In genomic region chr12:104897051-104897618, GRCm38 (mm10) we compare ENCODE assay signal across 11 mouse cellular contexts. TPM values are rescaled to one million over a fixed set of nuclear protein-coding genes. Genes with fewer than 3 reads are reported as not detected.
DNase-seq lines count a peak whose midpoint lies in the region; ATAC-seq lines count a peak whose summit lies in the region.
"Had no signal": no experiment of that assay in that cellular context is flagged by ENCODE, and none has a peak within 500 bp of the region (broad histone marks: within the 10 kb centered on the region; RNA-seq: fewer than 3 reads in every experiment).

No protein-coding gene starts in this region.

- no peak overlapping the region for H3K9ac ChIP-seq in hindbrain, embryonic 11.5 days (ENCODE audit: low read depth, low read length)

- no peaks in the 10 kb centered on the region for H3K27me3 ChIP-seq in hindbrain, embryonic 11.5 days (ENCODE audit: control insufficient read depth, insufficient read depth, low read length)
- H3K27me3 ChIP-seq in limb, embryonic 10.5 days (ENCODE audit: low read depth, poor library complexity, severe bottlenecking), result no peaks in the 10 kb centered on the region

- H3K36me3 ChIP-seq in hindbrain, embryonic 11.5 days (ENCODE audit: control insufficient read depth, insufficient read depth, low read length), result no peaks in the 10 kb centered on the region
- H3K36me3 ChIP-seq in limb, embryonic 10.5 days, result no peaks in the 10 kb centered on the region

- peaks cover 4% of the 10 kb centered on the region; the same call in 1 of the 2 replicates for H3K4me1 ChIP-seq in hindbrain, embryonic 11.5 days (replicated peaks; ENCODE audit: control insufficient read depth, insufficient read depth, low read length)
- peaks cover 55% of the 10 kb centered on the region for H3K4me1 ChIP-seq in limb, embryonic 10.5 days

- ATAC-seq in hindbrain, embryonic 11.5 days (ENCODE audit: low FRiP score), result peak; percentile 56; the same call in 1 of the 2 replicates
- no peak for ATAC-seq in cerebellum, adult (ENCODE audit: insufficient number of reproducible peaks, low FRiP score, low TSS enrichment)

- peak; percentile 43 for DNase-seq in embryo, embryonic 10 days (ENCODE audit: low spot score)
- DNase-seq in embryo, embryonic 9.5 days (ENCODE audit: extremely low spot score), result no peak
- peak; percentile 33 for DNase-seq in ES-CJ7 (ENCODE audit: low read depth, low spot score)
- peak; percentile 30 for DNase-seq in hindbrain, embryonic 11.5 days (ENCODE audit: low spot score)
- no peak for DNase-seq in limb, embryonic 10.5 days (ENCODE audit: low spot score)
- DNase-seq in left cerebral cortex, adult 8-10 months (ENCODE audit: low spot score in 2 of 2), result no peak
- no peak for DNase-seq in thymus, postnatal 25 days
- DNase-seq: adrenal gland, postnatal 25 days; gastrocnemius, postnatal 10 days had no signal

- H3K4me2 ChIP-seq in hindbrain, embryonic 11.5 days (replicated peaks; ENCODE audit: low read depth, low read length), result no peak overlapping the region
- H3K4me2 ChIP-seq: liver, embryonic 11.5 days had no signal

- H3K9me3 ChIP-seq in hindbrain, embryonic 11.5 days (ENCODE audit: control insufficient read depth, low read length), result no peaks in the 10 kb centered on the region
- H3K9me3 ChIP-seq in limb, embryonic 10.5 days (replicated peaks), result no peaks in the 10 kb centered on the region

- no peak overlapping the region for H3K4me3 ChIP-seq in hindbrain, embryonic 11.5 days (ENCODE audit: low read depth, low read length)
- H3K4me3 ChIP-seq in limb, embryonic 10.5 days, result no peak overlapping the region

- 59% methylated on average over 8 of the region's 8 CpGs for WGBS in hindbrain, embryonic 11.5 days
- WGBS in limb, embryonic 10.5 days, result 66% methylated on average over 8 of the region's 8 CpGs

- H3K27ac ChIP-seq in hindbrain, embryonic 11.5 days (ENCODE audit: low read depth, low read length), result peak overlapping the region; percentile 47; the same call in 1 of the 2 replicates
- peak overlapping the region; percentile 82 for H3K27ac ChIP-seq in limb, embryonic 10.5 days

RNA-seq across cellular contexts. Expression of gene Clmn, which starts 32.3 kb away (rescaled TPM):
- 2.8 and 4.3 TPM in 2 replicates for polyA plus RNA-seq in hindbrain, embryonic 11.5 days (2014; fragmentation: Nextera tagmentation; extraction: Ambion mirVana)
- 2.0 and 3.0 TPM in 2 replicates for polyA plus RNA-seq in limb, embryonic 10.5 days (2016; fragmentation: Nextera tagmentation; extraction: Ambion mirVana)
- total RNA-seq in left cerebral cortex, adult 8-10 months (2022), result 10 to 100 TPM; 51.6 to 64.6 (median 61.5) TPM

Comparison
In these comparisons a context has a peak if more than half of its experiments do, and no peak if none do; other contexts are left out.
1. DNase-seq: peak in embryo, embryonic 10 days (single experiment), ES-CJ7 (single experiment) and hindbrain, embryonic 11.5 days (single experiment); none in embryo, embryonic 9.5 days (single experiment), limb, embryonic 10.5 days (single experiment), left cerebral cortex, adult 8-10 months (0 of 2) and thymus, postnatal 25 days (single experiment).